Mouse (Mus musculus): ENCODE data around the gene Tshr. TPM values are rescaled to one million over a fixed set of nuclear protein-coding genes. Genes with fewer than 3 reads are reported as not detected.
A peak's percentile ranks its signal among the peaks of the same experiment; 100 is the strongest.

The Tshr gene
- polyA plus RNA-seq, 1 experiment from 2014 or later = 0.43 TPM

DNA sequence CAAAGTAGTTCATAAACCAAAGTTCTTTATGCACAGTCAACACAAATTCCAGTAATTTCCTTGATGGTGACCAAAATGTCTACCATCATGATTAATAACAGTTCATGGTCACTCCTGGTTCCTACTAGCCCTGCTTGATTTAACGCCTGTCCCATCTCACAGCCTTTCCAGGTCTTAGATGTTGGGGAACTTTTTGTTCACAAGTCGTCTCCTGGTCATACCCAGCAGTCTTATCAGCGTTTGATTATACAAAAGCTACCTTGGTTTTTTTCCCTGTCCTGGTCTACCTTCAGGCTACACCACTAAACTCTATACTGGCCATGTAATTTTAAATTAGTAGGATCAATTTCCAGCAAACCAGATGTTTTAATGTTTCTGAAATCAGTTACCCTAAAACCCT lies 202.7 kb downstream of the Tshr start:
- Histone ChIP-seq H3K27ac (ENCODE audit: low read depth, low read length) (no peak overlapping the region), H3K9ac (ENCODE audit: low read depth, low read length) (0 out of 2 replicates have a peak overlapping the region, but pooled peaks have one; percentile 7), H3K27me3 (ENCODE audit: control insufficient read depth, insufficient read depth, low read length) (no peaks in the 10 kb centered on the region), H3K4me1 (ENCODE audit: control insufficient read depth, insufficient read depth, low read length) (peaks cover 16% of the 10 kb centered on the region), H3K36me3 (ENCODE audit: control insufficient read depth, insufficient read depth, low read length) (peaks cover 5% of the 10 kb centered on the region), H3K4me3 (ENCODE audit: low read depth, low read length) (peak overlapping the region; percentile 90), H3K4me2 (peak overlapping the region; percentile 82), H3K9me3 (replicated peaks; ENCODE audit: control insufficient read depth, low read length) (no peaks in the 10 kb centered on the region)
- 51% methylated on average over 3 of the region's 3 CpGs for WGBS (ENCODE audit: insufficient replicate concordance)
- no peak for ATAC-seq (replicated peaks; ENCODE audit: insufficient number of reproducible peaks, low FRiP score, low TSS enrichment)

- Histone ChIP-seq H3K36me3 (ENCODE audit: control insufficient read depth, insufficient read depth, low read length) (peaks cover 5% of the 10 kb centered on the region), H3K4me2 (peak overlapping the region; percentile 82), H3K4me1 (ENCODE audit: control insufficient read depth, insufficient read depth, low read length) (peaks cover 16% of the 10 kb centered on the region), H3K27ac (ENCODE audit: low read depth, low read length) (peak overlapping the region; percentile 100), H3K4me3 (ENCODE audit: low read depth, low read length) (peak overlapping the region; percentile 90), H3K9me3 (replicated peaks; ENCODE audit: control insufficient read depth, low read length) (no peaks in the 10 kb centered on the region), H3K9ac (ENCODE audit: low read depth, low read length) (peak overlapping the region; percentile 100; the same call in 1 of the 2 replicates), H3K27me3 (ENCODE audit: control insufficient read depth, insufficient read depth, low read length) (no peaks in the 10 kb centered on the region)
- ATAC-seq (replicated peaks; ENCODE audit: insufficient number of reproducible peaks, low FRiP score, low TSS enrichment) = no peak
- WGBS (ENCODE audit: insufficient replicate concordance) = 29% methylated on average over 5 of the region's 5 CpGs
These were observed 203.2 kb downstream of the Tshr start for GRCm38 (mm10) chr12:91587491-91588033.

- peak overlapping the region; percentile 100 for H3K9ac ChIP-seq (ENCODE audit: low read depth, low read length)
- H3K4me2 ChIP-seq = peak overlapping the region; percentile 82
- peak; percentile 83 for ATAC-seq (replicated peaks; ENCODE audit: insufficient number of reproducible peaks, low FRiP score, low TSS enrichment)
- H3K9me3 ChIP-seq (replicated peaks; ENCODE audit: control insufficient read depth, low read length) = no peaks in the 10 kb centered on the region
- WGBS (ENCODE audit: insufficient replicate concordance) = under 1% methylated on average over 32 of the region's 32 CpGs
- peak overlapping the region; percentile 90 for H3K4me3 ChIP-seq (ENCODE audit: low read depth, low read length)
- H3K27me3 ChIP-seq (ENCODE audit: control insufficient read depth, insufficient read depth, low read length) = no peaks in the 10 kb centered on the region
- peaks cover 13% of the 10 kb centered on the region for H3K4me1 ChIP-seq (ENCODE audit: control insufficient read depth, insufficient read depth, low read length)
- H3K27ac ChIP-seq (ENCODE audit: low read depth, low read length) = peak overlapping the region; percentile 100
- H3K36me3 ChIP-seq (ENCODE audit: control insufficient read depth, insufficient read depth, low read length) = peaks cover 5% of the 10 kb centered on the region
These were observed 203.9 kb downstream of the Tshr start for GRCm38 (mm10) chr12:91588176-91588669.

DNA sequence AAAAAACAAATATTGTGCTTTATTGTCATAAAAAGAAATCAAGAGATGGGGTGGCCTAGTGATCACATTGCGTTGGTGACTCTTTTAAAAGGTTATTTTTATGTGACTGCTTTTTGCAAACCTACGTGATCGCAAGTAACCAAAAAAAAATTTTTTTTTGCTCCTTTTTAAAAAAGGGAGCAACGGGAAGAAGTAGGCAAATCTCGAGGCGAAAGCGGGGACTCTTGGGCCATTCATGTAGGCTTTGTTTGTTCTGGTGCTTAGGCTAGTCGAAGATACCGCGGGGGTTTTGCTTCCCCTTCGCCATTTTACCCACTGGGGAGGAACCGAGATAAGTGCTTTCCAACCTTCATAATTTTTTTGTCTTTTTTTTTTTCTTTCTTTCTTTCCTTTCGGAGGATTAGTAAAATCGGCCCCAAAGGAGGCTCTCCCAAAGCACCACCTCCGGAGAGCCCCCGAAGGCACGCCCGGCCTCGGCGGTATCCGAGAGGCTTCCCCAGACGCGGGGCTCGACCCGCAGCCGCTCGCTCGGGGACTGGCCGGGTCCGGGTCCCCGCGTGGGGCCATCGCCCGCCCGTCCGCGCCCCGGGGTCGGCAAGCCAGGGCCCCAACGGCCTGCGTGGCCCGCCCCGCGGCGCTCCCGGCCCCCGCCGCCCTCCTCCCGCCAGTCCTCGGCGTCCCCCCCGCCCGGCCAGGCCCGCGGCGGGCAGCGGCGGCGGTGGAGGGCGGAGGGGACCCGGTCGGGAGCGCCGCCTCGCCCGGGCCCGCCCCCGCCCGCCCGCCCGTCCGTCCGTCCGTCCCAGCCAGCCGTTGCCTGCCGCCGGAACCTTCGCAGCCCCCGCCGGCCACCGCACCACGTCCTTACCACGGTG lies 204.5 kb downstream of the Tshr start:
- peak overlapping the region; percentile 100 for H3K27ac ChIP-seq (ENCODE audit: low read depth, low read length)
- H3K4me2 ChIP-seq = peak overlapping the region; percentile 82
- peaks cover 11% of the 10 kb centered on the region for H3K4me1 ChIP-seq (ENCODE audit: control insufficient read depth, insufficient read depth, low read length)
- peak overlapping the region; percentile 90 for H3K4me3 ChIP-seq (ENCODE audit: low read depth, low read length)
- WGBS (ENCODE audit: insufficient replicate concordance) = 1% methylated on average over 65 of the region's 83 CpGs
- peaks cover 5% of the 10 kb centered on the region for H3K36me3 ChIP-seq (ENCODE audit: control insufficient read depth, insufficient read depth, low read length)
- no peaks in the 10 kb centered on the region for H3K27me3 ChIP-seq (ENCODE audit: control insufficient read depth, insufficient read depth, low read length)
- peak overlapping the region; percentile 100 for H3K9ac ChIP-seq (ENCODE audit: low read depth, low read length)
- ATAC-seq (replicated peaks; ENCODE audit: insufficient number of reproducible peaks, low FRiP score, low TSS enrichment) = peak; percentile 18; the same call in 1 of the 2 replicates
- H3K9me3 ChIP-seq (replicated peaks; ENCODE audit: control insufficient read depth, low read length) = no peaks in the 10 kb centered on the region

DNA sequence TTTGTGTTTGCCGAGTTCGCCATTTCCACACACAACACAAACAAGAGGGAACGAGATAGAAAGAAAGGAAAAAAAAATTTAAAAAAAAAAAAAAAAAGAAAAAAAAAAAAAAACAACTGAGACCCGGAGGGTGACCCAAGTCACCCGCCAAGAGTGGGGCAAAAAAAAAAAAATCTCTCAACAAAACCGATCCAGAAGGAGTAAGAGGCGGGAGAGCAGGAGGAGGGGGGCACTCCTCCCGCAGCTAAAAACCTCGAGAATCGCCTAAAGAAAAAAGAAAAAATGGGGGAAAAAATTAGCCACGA lies 205.1 kb downstream of the Tshr start:
- Histone ChIP-seq H3K9ac (ENCODE audit: low read depth, low read length) (peak overlapping the region; percentile 100), H3K4me3 (ENCODE audit: low read depth, low read length) (peak overlapping the region; percentile 90), H3K9me3 (replicated peaks; ENCODE audit: control insufficient read depth, low read length) (no peaks in the 10 kb centered on the region), H3K4me2 (peak overlapping the region; percentile 82), H3K36me3 (ENCODE audit: control insufficient read depth, insufficient read depth, low read length) (peaks cover 5% of the 10 kb centered on the region), H3K4me1 (ENCODE audit: control insufficient read depth, insufficient read depth, low read length) (peaks cover 11% of the 10 kb centered on the region), H3K27me3 (ENCODE audit: control insufficient read depth, insufficient read depth, low read length) (no peaks in the 10 kb centered on the region), H3K27ac (ENCODE audit: low read depth, low read length) (peak overlapping the region; percentile 100)
- no peak for ATAC-seq (replicated peaks; ENCODE audit: insufficient number of reproducible peaks, low FRiP score, low TSS enrichment)
- 0% methylated on average over 11 of the region's 11 CpGs for WGBS (ENCODE audit: insufficient replicate concordance)

GRCm38 (mm10) chr12:91589847-91590690 lies 205.7 kb downstream of the Tshr start, which contains the start of gene Gtf2a1:
Gene Gtf2a1, minus strand, starts transcription at chr12:91590487.
- Histone ChIP-seq H3K9ac (ENCODE audit: low read depth, low read length) (peak within 1 kb of the TSS; percentile 100), H3K4me3 (ENCODE audit: low read depth, low read length) (peak within 1 kb of the TSS; percentile 90), H3K9me3 (replicated peaks; ENCODE audit: control insufficient read depth, low read length) (no peaks in the 10 kb centered on the region), H3K36me3 (ENCODE audit: control insufficient read depth, insufficient read depth, low read length) (peaks cover 4% of the 10 kb centered on the region), H3K27me3 (ENCODE audit: control insufficient read depth, insufficient read depth, low read length) (no peaks in the 10 kb centered on the region), H3K4me1 (ENCODE audit: control insufficient read depth, insufficient read depth, low read length) (peaks cover 11% of the 10 kb centered on the region), H3K4me2 (peak within 1 kb of the TSS; percentile 82), H3K27ac (ENCODE audit: low read depth, low read length) (peak within 1 kb of the TSS; percentile 100)
- WGBS (ENCODE audit: insufficient replicate concordance) = under 1% methylated on average over 60 of the region's 99 CpGs
- ATAC-seq (replicated peaks; ENCODE audit: insufficient number of reproducible peaks, low FRiP score, low TSS enrichment) = peak; percentile 87

DNA sequence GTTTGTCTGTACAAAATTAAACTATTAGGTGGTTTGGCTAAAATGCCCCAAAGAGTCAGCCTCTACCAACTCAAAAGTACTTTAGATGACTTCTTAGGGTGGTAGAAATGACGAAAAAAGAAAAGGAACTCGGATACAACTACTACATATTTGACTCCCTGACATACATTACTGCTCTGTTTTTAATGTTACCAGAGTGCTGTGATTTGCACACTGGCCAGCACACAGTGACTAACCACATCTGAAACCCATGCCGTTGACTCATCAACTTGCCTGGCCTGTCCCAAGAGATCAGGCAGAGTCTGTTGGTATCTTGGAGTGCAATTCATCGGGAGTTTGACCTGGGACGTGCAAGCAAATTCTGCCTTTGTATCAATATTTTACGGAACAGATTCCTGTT lies 206.4 kb downstream of the Tshr start:
- Histone ChIP-seq H3K4me1 (ENCODE audit: control insufficient read depth, insufficient read depth, low read length) (peaks cover 11% of the 10 kb centered on the region), H3K4me2 (peak overlapping the region; percentile 82), H3K9ac (ENCODE audit: low read depth, low read length) (peak overlapping the region; percentile 90), H3K36me3 (ENCODE audit: control insufficient read depth, insufficient read depth, low read length) (peaks cover 3% of the 10 kb centered on the region), H3K27me3 (ENCODE audit: control insufficient read depth, insufficient read depth, low read length) (no peaks in the 10 kb centered on the region), H3K27ac (ENCODE audit: low read depth, low read length) (peak overlapping the region; percentile 100), H3K4me3 (ENCODE audit: low read depth, low read length) (peak overlapping the region; percentile 90), H3K9me3 (replicated peaks; ENCODE audit: control insufficient read depth, low read length) (no peaks in the 10 kb centered on the region)
- no peak for ATAC-seq (replicated peaks; ENCODE audit: insufficient number of reproducible peaks, low FRiP score, low TSS enrichment)
- WGBS (ENCODE audit: insufficient replicate concordance) = 29% methylated on average over 6 of the region's 6 CpGs

GRCm38 (mm10) chr12:91591191-91591590 lies 206.8 kb downstream of the Tshr start:
- ATAC-seq (replicated peaks; ENCODE audit: insufficient number of reproducible peaks, low FRiP score, low TSS enrichment) = no peak
- H3K27me3 ChIP-seq (ENCODE audit: control insufficient read depth, insufficient read depth, low read length) = no peaks in the 10 kb centered on the region
- H3K27ac ChIP-seq (ENCODE audit: low read depth, low read length) = no peak overlapping the region; the same call in 1 of the 2 replicates
- H3K4me1 ChIP-seq (ENCODE audit: control insufficient read depth, insufficient read depth, low read length) = peaks cover 11% of the 10 kb centered on the region
- WGBS (ENCODE audit: insufficient replicate concordance) = 74% methylated on average over 1 of the region's 1 CpGs
- peak overlapping the region; percentile 90 for H3K9ac ChIP-seq (ENCODE audit: low read depth, low read length)
- H3K9me3 ChIP-seq (replicated peaks; ENCODE audit: control insufficient read depth, low read length) = no peaks in the 10 kb centered on the region
- peak overlapping the region; percentile 82 for H3K4me2 ChIP-seq
- H3K4me3 ChIP-seq (ENCODE audit: low read depth, low read length) = peak overlapping the region; percentile 90
- H3K36me3 ChIP-seq (ENCODE audit: control insufficient read depth, insufficient read depth, low read length) = no peaks in the 10 kb centered on the region
